Mouse (Mus musculus) liver, embryonic 14.5 days (tissue): ENCODE measurements around the gene Kmo.

Experiments
- CTCF ChIP-seq: IDR thresholded peaks from 2 replicates; pipeline ENCODE4 v1.5.1; 2016; ENCODE audit warnings: antibody characterized with exemption, low read depth, control low read depth
- EP300 ChIP-seq: IDR thresholded peaks from 2 replicates; pipeline ENCODE4 v1.6.1; 2016; ENCODE audit warnings: antibody characterized with exemption, low read depth

DNA sequence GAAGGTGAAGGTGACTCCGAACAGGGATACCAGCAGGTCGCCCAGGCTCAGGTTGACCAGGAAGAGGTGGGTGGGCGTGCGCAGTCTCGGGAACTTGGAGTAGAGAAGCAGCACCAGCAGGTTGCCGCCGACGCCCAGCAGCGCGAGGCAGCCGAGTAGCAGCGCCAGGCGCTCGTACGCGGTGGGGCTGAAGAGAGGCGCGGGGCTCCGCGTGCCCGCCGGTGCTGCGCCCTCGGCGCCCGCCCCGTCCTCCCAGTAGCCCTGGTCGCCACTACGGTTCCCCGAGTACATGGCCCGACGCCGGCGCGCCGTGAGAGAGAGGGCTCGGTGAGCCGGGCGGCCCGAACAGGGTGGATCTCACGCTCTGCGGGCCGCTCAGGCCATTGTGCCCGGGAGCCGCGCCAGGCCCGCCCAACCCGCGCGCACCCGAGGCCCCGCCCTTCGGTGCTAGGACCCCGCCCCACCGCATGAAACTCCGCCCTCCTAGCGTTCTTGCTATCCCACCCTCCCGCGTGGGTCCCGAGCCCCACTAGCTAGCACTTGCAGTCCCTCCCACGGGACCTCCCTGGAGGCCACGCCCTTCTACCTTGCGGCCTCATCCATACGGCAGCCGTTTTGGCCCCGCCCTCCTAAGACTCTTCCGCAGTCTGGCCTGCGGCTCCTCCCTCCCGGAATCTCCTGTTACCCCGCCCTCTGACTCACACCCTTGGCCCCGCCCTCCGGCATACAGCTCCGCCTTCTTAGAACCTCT is 72.2 kb downstream of the Kmo start, which contains the start of the genes Opn3 and Chml:
- no peak for TF ChIP-seq CTCF
- no peak for TF ChIP-seq EP300
